Mouse (Mus musculus) spleen, adult 2 months (tissue): ENCODE results near the gene Carns1.
A peak's percentile ranks its signal among the peaks of the same experiment; 100 is the strongest.

ENCODE experiments used
- CTCF ChIP-seq: fragments of 200-500 bp; IDR thresholded peaks from 2 replicates; pipeline ENCODE4 v1.5.1; 2011; ENCODE audit warnings: mild to moderate bottlenecking, inconsistent platforms; ENCODE audit not compliant: insufficient read depth, insufficient read length, insufficient replicate concordance; ENCODE audit errors: extremely low read depth
- POLR2A ChIP-seq: fragments of 200-500 bp; IDR thresholded peaks from 2 replicates; pipeline ENCODE4 v1.6.1; 2011; ENCODE audit warnings: low read depth, low read length, inconsistent platforms

- TF ChIP-seq POLR2A (no peak), CTCF (peak; percentile 97)
Observed at GRCm38 (mm10) chr19:4206971-4207370, 31.7 kb upstream of the Carns1 start.
